Mouse (Mus musculus): ENCODE data around the gene Zfp985.
"Not testable (repeated sequence)": the region's sequence is repeated elsewhere in the genome, so short reads cannot be mapped to it uniquely, and the experiment has no call there.

The Zfp985 gene

DNA sequence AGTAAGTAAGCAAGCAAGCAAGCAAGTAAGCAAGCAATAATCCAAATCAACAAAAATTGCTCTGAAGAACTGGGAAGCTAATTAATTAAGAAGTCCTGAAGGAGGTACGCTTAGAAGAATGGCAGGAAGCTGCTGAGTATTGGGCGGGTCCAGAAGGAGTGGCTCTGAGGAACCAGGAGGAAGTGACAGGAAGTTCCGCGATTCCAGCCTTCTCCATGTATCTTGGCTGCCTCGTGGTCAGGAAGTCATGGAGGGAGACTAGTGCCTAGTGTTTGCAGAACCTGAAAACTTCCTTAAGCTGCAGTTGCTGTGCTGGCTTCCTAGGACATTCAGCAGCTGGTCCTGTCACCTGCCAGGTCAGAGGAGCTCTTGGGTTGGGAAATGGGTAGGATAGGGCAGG lies at the start of gene Zfp985:
Gene Zfp985, plus strand, starts transcription at position 207 of the 400 bp plus-strand sequence.
- DNase-seq (ENCODE audit: low spot score in 2 of 2): not testable (repeated sequence)

DNA sequence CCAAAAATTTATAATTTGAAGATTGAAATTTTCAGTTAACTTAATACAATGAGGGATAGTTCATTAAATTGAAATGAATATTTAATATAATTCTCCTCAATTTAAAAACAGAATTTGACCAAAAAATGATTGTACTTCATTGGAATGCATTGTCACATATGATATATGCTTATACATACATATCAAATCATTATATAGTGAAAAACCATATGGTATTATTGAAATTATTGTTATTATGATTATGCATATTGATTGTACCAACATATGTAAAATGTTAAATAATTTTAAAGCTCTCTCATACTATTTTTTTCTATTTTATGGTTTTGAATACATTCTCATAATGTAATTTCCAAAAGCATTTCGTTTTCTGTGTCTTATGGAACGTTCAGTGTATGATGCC lies 43.9 kb upstream of the Zfp985 start:
- DNase-seq (ENCODE audit: low spot score in 2 of 2): no peak

DNA sequence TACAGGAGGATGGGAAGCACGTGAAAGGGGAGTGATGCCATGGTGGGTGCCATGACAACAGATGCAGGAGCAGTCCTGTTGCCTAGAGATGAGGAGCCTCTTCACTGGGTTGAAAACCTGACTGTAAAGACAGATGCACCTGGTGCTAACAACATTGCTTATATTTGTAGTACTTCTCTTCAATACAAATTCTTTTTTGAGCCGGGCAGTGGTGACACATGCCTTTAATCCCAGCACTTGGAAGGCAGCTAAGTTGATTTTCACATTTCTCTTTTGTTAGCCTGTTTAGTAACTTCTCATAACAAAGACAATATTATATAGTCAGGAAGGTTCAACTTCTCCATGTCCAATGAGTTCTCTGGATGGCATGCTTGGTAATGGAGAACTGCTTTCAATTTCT lies 34.1 kb upstream of the Zfp985 start:
- DNase-seq (ENCODE audit: low spot score in 2 of 2): no peak

DNA sequence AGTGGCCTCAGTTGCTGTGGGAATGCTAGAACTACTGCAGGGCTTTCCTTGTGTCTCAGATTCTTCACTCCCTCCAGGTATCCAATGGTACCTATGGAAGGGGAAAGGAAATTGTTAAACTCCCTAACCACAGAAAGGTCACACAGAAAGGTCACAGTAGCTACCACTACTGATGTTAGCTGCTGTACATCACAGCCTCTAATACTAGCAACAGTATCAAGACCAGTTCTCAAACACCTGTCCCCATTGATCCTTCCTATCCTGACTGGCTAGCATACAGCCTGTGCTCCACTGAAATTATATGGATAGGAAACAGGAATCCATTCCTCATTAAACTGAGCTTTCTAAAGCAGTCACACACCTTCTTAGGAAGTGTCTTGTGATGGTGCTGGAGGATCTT lies 33.0 kb upstream of the Zfp985 start:
- DNase-seq (ENCODE audit: low spot score in 2 of 2): no peak

DNA sequence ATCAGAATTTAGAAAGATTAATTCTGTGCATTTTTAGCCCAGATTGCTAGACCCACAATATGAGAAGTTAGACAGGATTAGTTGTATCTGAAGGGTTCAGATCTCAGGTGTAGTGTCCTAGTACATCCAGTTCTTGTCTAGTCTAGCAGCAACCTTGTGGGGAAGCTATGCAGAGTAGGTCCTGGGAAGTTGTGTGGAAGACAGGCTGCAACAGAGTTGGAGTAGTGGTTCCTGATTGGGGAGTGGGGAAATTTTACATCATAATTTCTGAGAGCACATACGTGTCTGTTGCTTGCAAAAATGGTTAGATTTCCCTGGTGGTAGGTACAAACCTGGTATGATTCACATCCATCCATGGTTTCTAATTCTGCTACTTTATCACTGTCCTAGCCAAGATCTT lies 28.0 kb upstream of the Zfp985 start:
- DNase-seq (ENCODE audit: low spot score in 2 of 2): no peak

DNA sequence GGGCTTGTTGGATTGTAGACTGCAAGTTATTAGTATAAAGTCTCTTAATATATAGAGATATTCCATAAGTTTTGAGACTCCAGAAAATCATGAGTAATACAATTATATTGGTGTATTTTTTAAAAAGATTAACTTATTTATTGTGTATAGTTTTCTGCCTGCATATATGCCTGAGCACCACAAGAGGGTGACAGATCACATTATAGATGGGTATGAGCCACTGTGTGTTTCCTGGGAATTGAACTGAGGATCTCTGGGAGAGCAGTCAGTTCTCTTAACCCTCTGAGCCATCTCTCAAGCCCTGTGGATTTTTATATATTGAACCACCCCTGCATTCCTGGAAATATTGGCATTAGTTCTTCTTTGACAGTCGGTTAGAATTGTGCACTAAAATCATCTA lies 22.7 kb upstream of the Zfp985 start:
- DNase-seq (ENCODE audit: low spot score in 2 of 2): no peak

DNA sequence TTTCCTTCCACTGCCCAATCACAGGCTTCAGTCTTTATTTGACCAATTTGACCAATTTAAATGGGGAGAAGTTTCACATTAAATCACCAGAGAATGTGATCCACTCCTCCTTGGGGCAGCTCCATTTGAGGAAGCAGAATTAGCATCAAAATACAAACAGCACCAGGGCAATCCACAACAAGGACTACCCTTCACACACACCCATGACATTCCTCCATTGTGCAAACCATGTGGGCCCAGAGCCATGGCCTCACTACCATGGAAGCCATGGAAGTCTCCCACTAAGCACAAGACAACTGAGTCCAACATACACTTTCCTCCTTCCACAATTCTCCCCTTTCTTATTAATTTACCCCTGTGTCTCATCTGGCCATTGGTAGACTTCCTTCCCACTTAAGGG lies 17.2 kb upstream of the Zfp985 start:
- not testable (repeated sequence) for DNase-seq (ENCODE audit: low spot score in 2 of 2)

DNA sequence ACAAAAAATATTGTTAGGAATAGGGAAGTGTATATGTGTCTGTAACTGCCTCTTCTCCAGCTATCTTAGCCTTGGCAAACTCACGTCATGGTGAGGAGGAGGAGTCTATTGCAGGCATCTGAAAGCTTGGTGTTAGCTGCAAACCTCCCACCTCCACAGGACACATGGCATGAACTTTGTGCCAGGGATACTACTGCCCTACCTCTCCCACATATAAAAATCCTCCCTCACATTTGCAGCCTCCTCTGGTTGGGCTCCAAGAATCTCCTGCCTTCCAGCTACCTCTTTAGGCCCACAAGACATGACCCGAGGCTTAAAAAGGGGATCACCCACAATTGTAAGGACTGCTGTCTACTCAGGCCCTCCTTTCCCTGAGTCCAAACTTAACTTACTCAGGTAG lies 15.4 kb upstream of the Zfp985 start:
- DNase-seq (ENCODE audit: low spot score in 2 of 2): no peak

DNA sequence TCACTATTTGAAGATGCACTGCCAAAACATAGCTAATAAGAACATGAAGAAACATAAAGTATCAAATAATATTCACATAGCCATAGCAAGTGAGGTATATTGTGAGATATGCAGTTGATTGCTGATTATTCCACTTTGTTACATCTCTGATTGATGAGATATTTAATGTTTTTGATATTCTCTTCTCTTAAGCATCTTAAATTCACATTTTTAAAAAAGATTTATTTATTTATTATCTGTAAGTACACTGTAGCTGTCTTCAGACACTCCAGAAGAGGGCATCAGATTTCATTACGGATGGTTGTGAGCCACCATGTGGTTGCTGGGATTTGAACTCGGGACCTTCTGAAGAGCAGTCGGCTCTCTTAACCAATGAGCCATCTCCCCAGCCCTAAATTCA lies 13.2 kb upstream of the Zfp985 start, which contains the start of gene Gm16503:
Gene Gm16503, plus strand, starts transcription at position 301 of the 400 bp plus-strand sequence.
- not testable (repeated sequence) for DNase-seq (ENCODE audit: low spot score in 2 of 2)

DNA sequence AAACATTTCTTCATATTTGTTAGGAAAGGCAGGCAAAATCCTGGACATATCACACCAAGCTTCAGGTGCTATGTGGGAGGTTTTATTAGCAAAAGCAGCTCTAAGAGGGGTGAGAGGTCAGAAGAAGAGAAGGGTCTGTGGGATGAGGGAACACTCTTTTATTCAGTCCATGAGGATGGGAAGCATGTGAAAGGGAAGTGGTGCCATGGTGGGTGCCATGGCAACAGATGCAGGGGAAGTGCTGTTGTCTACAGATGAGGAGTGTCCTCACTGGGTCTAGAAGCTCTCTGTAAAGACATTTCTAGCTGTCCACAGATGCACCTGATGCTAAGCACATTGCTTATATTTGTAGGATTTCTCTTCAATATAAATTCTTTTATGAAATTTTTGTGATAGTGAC lies 12.0 kb upstream of the Zfp985 start:
- no peak for DNase-seq (ENCODE audit: low spot score in 2 of 2)

DNA sequence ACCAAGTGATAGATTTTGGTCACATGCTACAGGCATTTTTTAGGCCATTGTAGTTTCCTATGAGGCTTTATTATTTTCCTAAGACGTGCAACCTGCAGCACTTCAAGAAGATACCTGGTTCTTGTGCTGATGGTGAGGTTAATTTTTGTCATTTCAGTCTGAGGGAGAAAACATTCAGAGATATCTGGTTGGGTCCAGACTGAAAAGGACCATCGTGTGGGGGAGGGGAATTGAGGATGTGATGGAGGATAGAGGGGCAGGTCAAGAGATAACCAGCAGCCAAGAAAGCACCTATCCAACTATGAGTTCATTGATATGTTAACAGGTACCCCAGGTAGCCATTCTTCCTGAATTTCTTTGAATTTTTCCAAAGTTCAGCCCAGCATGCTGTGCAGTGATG lies 1.3 kb downstream of the Zfp985 start:
- DNase-seq (ENCODE audit: low spot score in 2 of 2): not testable (repeated sequence)

DNA sequence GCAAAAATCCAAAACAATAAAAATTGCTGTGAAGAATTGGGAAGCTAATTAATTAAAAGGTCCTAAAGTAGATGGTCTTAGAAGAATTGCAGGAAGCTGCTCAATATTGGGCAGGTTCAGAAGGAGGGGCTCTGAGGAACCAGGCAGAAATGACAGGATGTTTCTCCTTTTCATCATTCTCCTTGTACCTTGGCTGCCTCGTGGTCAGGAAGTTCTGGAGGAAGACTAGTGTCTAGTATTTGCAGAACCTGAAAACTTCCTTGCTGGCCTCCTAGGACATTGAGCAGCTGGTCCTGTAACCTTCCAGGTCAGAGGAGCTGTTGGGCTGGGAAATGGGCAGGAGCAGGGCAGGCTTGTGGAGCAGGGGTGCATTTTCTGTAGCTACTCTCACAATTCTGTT lies 3.8 kb downstream of the Zfp985 start:
- not testable (repeated sequence) for DNase-seq (ENCODE audit: low spot score in 2 of 2)

DNA sequence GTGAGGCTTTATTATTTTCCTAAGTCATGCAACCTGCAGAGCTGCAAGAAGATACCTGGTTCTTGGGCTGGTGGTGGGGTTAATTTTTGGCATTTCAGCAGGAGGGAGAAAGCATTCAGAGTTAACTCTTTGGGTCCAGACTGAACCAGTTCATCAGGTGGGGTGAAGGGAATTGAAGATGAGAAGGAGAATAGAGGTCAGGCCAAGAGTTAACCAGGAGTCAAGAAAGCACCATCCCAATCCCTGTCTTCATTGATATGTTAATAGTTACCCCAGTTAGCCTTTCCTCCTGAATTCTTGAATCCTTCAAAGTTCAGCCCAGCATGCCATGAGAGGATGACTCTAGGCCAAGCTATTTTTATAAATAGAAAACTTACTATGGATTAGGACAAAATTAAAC lies 4.9 kb downstream of the Zfp985 start:
- not testable (repeated sequence) for DNase-seq (ENCODE audit: low spot score in 2 of 2)

DNA sequence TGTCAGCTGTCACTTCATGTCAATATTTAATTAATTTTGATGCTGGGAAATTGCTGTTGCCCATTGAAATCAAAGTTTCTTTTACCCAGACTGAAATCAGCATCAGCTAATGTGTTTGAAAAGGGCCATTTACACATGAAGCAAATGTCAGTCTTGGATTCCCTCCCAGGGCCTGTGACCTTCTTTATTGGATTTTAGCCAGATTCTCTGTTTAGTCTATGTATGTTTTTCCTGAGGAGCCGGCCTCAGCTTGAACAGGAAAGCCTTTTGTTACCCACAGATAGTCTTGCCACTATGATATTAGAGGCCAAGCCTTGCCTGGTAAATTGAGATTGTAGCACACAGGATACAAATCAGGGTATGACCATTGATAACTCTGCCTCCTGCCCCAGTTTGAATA lies 6.0 kb downstream of the Zfp985 start:
- DNase-seq (ENCODE audit: low spot score in 2 of 2): not testable (repeated sequence)

DNA sequence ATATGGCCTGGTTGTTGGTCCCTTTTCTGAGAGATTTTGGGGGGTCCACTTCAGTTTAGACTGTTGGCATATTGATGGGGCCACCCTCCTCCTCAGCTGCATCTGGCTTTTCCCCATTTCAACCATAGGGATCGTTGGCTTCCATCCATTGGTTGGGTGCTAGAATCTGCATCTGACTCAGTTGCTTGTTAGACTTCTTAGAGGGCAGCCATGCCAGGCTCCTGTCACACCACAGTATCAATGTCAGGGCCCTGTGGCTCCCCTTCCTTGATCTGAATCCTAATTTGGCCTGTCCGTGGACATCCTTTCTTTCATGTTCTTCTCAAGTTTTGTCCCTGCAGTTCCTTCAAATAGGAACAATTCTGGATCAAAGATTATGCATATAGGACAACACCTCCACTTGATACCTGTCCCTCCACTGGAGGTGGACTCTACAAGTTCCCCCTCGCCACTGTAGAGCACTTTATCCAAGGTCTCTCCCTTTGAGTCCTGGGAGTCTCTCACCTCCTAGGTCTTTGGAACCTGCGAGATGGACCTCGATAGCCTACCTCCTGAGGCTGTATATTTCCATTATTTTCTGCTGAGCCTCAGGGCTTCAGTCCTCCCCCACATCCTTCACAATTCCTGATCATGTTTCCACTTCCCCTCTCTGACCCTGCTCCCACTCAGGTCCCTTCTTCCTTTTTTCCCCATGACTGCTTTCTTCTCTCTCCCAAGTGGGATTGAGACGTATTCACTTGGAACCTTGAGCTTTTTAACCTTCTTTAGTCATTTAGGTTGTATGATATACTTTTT lies 12.5 kb downstream of the Zfp985 start:
- no peak for DNase-seq (ENCODE audit: low spot score in 2 of 2)

DNA sequence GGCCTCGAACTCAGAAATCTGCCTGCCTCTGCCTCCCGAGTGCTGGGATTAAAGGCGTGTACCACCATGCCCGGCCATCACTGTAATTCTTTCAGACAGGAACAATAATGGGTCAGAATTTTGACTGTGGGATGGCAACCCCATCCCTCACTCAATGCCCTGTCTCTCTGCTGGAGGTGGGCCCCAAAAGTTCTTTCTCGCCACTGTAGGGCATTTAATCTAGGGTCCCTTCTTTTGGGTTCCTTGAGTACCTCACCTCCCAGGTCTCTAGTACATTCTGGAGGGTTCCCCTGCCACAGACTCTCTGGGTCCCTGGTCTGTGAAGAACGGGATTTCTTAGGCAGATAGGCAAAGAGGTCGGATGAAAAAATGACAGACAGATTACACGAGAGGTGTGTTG lies 18.1 kb downstream of the Zfp985 start:
- DNase-seq (ENCODE audit: low spot score in 2 of 2): not testable (repeated sequence)

DNA sequence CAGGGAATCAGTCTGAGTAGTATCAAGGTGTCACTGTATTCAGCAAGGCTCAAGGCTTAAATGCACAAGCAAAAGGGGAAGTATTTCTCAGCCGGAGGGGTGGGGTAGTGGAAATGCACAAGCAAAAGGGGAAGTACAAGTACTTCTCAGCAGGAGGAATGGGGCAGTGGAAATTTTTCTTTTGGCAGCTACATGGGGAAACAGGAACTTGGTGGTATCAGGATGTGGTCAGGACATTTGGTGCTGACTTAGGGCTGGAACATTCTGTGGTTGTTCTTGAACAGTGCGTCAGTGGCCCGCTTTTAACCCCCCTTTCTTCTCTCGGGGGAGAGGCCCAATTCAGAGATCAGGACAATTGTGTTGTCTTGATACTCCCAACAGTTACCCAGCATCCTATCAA lies 26.3 kb downstream of the Zfp985 start:
- not testable (repeated sequence) for DNase-seq (ENCODE audit: low spot score in 2 of 2)

DNA sequence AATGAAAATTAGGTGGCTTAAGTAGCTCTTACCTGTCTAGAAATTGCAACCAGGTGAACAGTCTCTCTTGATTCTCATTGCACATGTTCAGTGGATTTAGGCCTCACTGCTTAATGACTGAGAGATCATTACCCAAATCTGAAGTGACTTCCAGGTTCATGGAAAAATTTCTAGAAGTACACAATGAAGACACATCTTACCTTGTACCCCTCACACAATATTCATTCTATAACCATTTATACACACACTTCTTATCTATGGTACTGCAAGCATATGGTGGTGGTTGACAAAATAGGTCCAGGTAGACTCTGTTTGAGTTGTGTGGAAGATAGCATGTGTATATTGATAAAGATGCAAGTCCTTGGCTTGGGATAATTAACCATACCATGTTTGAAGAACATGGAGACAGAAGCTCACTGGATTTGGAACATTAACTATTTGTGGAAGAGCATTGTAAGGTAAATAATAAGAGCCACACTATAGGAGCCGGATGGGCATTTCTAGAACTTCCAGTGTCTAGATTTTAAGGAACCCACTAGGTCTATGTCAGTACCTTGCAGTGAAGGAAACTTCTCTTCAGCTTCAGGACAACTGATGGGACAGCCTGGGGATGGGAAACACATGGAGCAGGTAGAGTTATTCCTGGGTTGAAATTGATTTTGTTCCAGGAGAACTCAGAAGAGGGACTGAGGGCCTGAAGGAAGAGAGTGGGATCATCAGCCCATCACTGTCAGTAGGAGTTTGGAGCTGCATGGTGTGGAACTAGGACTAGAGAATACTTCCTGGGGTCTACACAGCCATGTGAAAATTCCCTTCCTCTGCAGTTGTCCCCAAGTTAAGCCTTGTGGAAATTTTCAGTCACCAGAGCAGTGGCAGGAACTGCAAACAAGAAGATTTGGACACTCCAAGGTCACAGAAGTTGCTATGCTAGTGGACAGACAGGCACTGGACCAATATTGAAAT lies 33.7 kb downstream of the Zfp985 start:
- DNase-seq (ENCODE audit: low spot score in 2 of 2): no peak

DNA sequence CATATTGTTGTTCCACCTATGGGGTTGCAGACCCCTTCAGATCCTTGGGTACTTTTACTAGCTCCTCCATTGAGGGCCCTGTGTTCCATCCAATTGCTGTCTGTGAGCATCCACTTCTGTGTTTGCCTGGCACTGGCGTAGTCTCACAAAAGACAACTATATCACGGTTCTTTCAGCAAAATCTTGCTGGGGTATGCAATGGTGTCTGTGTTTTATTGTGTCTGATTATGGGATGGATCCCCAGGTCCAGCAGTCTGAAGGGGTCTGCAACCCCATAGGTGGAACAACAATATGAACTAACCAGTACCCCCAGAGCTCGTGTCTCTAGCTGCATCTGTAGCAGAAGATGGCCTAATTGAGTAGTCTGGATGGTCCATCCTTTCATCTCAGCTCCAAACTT lies 41.6 kb downstream of the Zfp985 start:
- DNase-seq (ENCODE audit: low spot score in 2 of 2): not testable (repeated sequence)

DNA sequence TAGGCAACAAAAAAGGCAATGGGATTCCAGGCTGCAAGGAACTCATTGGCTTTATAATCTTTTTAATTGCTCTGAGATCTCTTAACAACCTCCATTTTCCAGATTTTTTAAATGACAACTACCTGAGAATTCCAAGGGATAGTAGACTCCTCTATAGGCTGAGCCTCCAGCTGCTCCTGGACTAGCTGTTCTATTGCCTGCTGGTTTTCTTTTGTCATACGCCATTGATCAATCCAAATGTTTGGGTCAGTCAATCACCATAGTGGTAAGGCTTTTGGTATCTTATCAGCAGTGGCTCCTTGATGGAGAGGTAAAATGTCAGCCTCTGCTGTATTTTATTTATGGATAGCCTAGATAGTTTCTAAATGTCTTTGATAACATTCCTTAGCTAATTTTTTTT lies 44.6 kb downstream of the Zfp985 start:
- no peak for DNase-seq (ENCODE audit: low spot score in 2 of 2)

DNA sequence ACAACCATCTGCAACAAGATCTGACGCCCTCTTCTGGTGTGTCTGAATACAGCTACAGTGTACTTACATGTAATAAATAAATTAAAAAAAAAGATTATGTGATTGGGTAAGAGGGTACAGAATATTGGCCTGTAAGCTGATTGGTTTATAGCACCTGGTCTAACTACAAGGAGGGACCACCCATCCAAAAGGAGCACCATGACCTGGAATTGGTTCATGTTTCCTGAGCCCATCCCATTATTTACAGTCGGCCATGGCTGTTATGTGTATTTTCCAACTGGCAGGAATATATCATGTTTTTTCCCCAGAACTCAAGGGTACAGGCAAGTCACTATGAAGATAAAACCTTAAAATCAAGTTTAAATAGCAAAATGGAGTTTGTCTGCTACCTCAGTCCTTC lies 45.8 kb downstream of the Zfp985 start:
- DNase-seq (ENCODE audit: low spot score in 2 of 2): no peak

DNA sequence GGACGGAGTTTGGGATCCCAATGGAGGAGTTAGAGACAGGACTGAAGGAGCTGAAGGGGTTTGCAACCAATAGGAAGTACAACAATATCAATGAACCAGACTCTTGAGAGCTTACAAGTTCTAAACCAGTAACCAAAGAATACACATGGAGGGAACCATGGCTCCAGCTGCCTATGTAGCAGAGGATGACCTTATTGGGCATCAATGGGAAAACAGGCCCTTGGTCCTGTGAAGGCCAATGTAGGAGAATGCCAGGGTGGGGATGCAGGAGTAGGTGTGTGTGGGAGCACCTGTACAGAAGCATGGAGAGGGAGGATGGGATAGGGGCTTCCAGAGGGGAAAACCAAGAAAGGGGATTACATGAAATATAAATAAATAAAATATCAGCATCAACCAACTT lies 48.8 kb downstream of the Zfp985 start:
- no peak for DNase-seq (ENCODE audit: low spot score in 2 of 2)

DNA sequence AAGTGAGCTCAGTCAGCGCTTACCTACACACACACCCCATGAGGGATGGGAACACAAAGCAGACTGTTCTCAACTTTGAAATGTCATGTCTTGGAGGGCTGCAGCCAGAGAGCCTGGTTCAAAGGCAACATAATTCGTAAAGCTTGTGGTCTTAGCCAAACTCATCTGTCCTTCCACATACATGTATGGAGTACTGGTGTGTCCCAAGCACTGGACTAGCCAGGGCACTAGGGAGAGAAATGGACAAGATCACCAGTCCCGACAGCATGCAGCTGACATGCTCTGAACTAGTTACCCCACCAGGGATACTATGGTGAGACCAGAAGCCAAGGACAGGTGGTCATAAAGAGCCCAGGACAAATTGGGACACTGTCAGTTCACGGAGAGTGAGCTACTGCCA lies 50.7 kb downstream of the Zfp985 start:
- DNase-seq (ENCODE audit: low spot score in 2 of 2): no peak

All from frontal cortex, postnatal 14 days (tissue).